Mouse (Mus musculus): ENCODE results near the gene Irf9. TPM values are rescaled to one million over a fixed set of nuclear protein-coding genes. Genes with fewer than 3 reads are reported as not detected.

The Irf9 gene
- polyA plus RNA-seq, 1 experiment from 2014 or later: 6.5 TPM

DNA sequence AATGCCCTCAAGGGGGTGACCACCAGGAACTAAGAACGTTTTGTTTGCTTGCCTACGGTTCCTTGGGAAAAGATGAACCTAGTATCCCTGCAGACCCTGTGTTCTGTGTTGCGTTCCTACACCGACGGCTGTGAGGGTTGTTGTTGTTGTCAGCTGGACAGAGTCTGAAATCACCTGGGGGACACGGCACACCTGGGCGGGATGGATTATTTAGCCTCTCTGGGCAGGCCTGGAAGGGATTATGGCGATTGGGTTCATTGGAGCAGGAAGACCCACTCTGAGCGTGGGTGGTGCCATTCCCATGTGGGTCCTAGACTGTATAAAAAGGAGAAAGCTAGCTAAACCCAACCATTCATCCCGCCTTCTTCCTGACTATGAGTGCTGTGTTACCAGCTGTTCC lies 41.5 kb upstream of the Irf9 start:
- Histone ChIP-seq H3K9me3 (ENCODE audit: control insufficient read depth, low read length) (no peaks in the 10 kb centered on the region), H3K36me3 (ENCODE audit: control insufficient read depth, insufficient read depth, low read length) (peaks cover 2% of the 10 kb centered on the region; the same call in 1 of the 2 replicates), H3K4me2 (ENCODE audit: low read depth, low read length, severe bottlenecking) (no peak overlapping the region), H3K27ac (ENCODE audit: low read depth, low read length) (no peak overlapping the region), H3K27me3 (ENCODE audit: control insufficient read depth, insufficient read depth, low read length) (no peaks in the 10 kb centered on the region), H3K4me1 (replicated peaks; ENCODE audit: control insufficient read depth, insufficient read depth, low read length) (no peaks in the 10 kb centered on the region), H3K9ac (ENCODE audit: low read length) (no peak overlapping the region), H3K4me3 (ENCODE audit: low read depth, low read length) (no peak overlapping the region)
- DNase-seq (ENCODE audit: low spot score) (no peak), ATAC-seq (replicated peaks; ENCODE audit: low FRiP score) (no peak)
- WGBS: 87% methylated on average over 10 of the region's 10 CpGs

DNA sequence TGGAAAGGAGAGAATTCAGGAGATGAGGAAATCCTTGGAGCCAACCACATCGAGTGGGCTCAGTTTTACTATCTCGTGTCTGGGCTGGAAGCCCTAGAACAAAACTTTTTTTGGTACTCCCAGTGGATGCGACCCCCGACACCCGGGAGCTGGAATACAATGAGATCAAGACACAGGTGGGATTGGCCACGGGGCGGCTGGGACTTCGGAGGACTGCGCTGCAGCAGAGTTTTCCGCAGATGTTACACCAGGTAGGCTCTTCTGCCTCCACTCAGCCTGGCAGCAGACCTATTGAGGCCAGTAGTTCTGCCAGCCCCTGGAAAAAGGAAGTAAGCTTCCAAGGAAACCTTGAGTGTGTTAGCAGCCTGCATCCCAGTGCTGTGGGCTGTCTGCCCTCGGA lies 40.1 kb upstream of the Irf9 start:
- Histone ChIP-seq H3K4me1 (replicated peaks; ENCODE audit: control insufficient read depth, insufficient read depth, low read length) (no peaks in the 10 kb centered on the region), H3K4me3 (ENCODE audit: low read depth, low read length) (no peak overlapping the region), H3K27ac (ENCODE audit: low read depth, low read length) (no peak overlapping the region), H3K27me3 (ENCODE audit: control insufficient read depth, insufficient read depth, low read length) (no peaks in the 10 kb centered on the region), H3K36me3 (ENCODE audit: control insufficient read depth, insufficient read depth, low read length) (peaks cover 2% of the 10 kb centered on the region; the same call in 1 of the 2 replicates), H3K4me2 (ENCODE audit: low read depth, low read length, severe bottlenecking) (no peak overlapping the region), H3K9me3 (ENCODE audit: control insufficient read depth, low read length) (no peaks in the 10 kb centered on the region), H3K9ac (ENCODE audit: low read length) (no peak overlapping the region)
- WGBS: 90% methylated on average over 11 of the region's 11 CpGs
- no peak for ATAC-seq (replicated peaks; ENCODE audit: low FRiP score)
- no peak for DNase-seq (ENCODE audit: low spot score)

- Histone ChIP-seq H3K9me3 (ENCODE audit: control insufficient read depth, low read length) (no peaks in the 10 kb centered on the region), H3K4me3 (ENCODE audit: low read depth, low read length) (no peak overlapping the region), H3K4me1 (replicated peaks; ENCODE audit: control insufficient read depth, insufficient read depth, low read length) (no peaks in the 10 kb centered on the region), H3K36me3 (ENCODE audit: control insufficient read depth, insufficient read depth, low read length) (peaks cover 2% of the 10 kb centered on the region; the same call in 1 of the 2 replicates), H3K4me2 (ENCODE audit: low read depth, low read length, severe bottlenecking) (no peak overlapping the region), H3K27ac (ENCODE audit: low read depth, low read length) (no peak overlapping the region), H3K9ac (ENCODE audit: low read length) (no peak overlapping the region), H3K27me3 (ENCODE audit: control insufficient read depth, insufficient read depth, low read length) (no peaks in the 10 kb centered on the region)
- 90% methylated on average over 3 of the region's 3 CpGs for WGBS
- DNase-seq (ENCODE audit: low spot score): no peak
- no peak for ATAC-seq (replicated peaks; ENCODE audit: low FRiP score)
Observed at GRCm38 (mm10) chr14:55565748-55566147, 37.6 kb upstream of the Irf9 start.

GRCm38 (mm10) chr14:55567496-55567895 lies 35.9 kb upstream of the Irf9 start:
- Histone ChIP-seq H3K4me1 (replicated peaks; ENCODE audit: control insufficient read depth, insufficient read depth, low read length) (no peaks in the 10 kb centered on the region), H3K9ac (ENCODE audit: low read length) (no peak overlapping the region), H3K4me3 (ENCODE audit: low read depth, low read length) (no peak overlapping the region), H3K27me3 (ENCODE audit: control insufficient read depth, insufficient read depth, low read length) (no peaks in the 10 kb centered on the region), H3K27ac (ENCODE audit: low read depth, low read length) (no peak overlapping the region), H3K36me3 (ENCODE audit: control insufficient read depth, insufficient read depth, low read length) (peaks cover 2% of the 10 kb centered on the region; the same call in 1 of the 2 replicates), H3K9me3 (ENCODE audit: control insufficient read depth, low read length) (no peaks in the 10 kb centered on the region), H3K4me2 (ENCODE audit: low read depth, low read length, severe bottlenecking) (no peak overlapping the region)
- WGBS: 89% methylated on average over 3 of the region's 3 CpGs
- ATAC-seq (replicated peaks; ENCODE audit: low FRiP score) (no peak), DNase-seq (ENCODE audit: low spot score) (no peak)

GRCm38 (mm10) chr14:55570588-55570987 lies 32.8 kb upstream of the Irf9 start:
- H3K9me3 ChIP-seq (ENCODE audit: control insufficient read depth, low read length): no peaks in the 10 kb centered on the region
- H3K4me2 ChIP-seq (ENCODE audit: low read depth, low read length, severe bottlenecking): no peak overlapping the region
- H3K27me3 ChIP-seq (ENCODE audit: control insufficient read depth, insufficient read depth, low read length): no peaks in the 10 kb centered on the region
- H3K9ac ChIP-seq (ENCODE audit: low read length): no peak overlapping the region
- H3K4me1 ChIP-seq (replicated peaks; ENCODE audit: control insufficient read depth, insufficient read depth, low read length): no peaks in the 10 kb centered on the region
- 81% methylated on average over 2 of the region's 2 CpGs for WGBS
- ATAC-seq (replicated peaks; ENCODE audit: low FRiP score): no peak
- no peak for DNase-seq (ENCODE audit: low spot score)
- no peak overlapping the region for H3K27ac ChIP-seq (ENCODE audit: low read depth, low read length)
- peaks cover 2% of the 10 kb centered on the region; the same call in 1 of the 2 replicates for H3K36me3 ChIP-seq (ENCODE audit: control insufficient read depth, insufficient read depth, low read length)
- H3K4me3 ChIP-seq (ENCODE audit: low read depth, low read length): no peak overlapping the region

DNA sequence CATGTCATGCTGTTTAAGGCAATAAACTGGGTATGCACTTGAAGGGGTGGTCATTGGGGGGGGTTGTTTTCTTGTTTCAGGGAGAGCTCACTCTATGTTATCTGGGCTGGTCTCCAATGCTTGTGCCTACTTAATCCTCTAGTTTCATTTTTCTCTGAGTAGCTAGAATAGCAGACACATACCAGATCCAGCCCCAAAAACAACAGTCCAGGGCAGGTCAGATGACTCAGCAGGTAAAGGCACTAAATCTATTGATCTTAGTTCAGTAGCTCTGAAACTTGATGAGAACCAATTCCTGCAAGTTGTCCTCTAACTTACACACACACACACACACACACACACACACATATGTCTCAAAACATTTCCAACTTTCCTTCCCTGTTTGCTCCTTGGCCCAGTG lies 31.6 kb upstream of the Irf9 start:
- DNase-seq (ENCODE audit: low spot score) (no peak), ATAC-seq (replicated peaks; ENCODE audit: low FRiP score) (no peak)
- Histone ChIP-seq H3K36me3 (ENCODE audit: control insufficient read depth, insufficient read depth, low read length) (no peaks in the 10 kb centered on the region; the same call in 1 of the 2 replicates), H3K27me3 (ENCODE audit: control insufficient read depth, insufficient read depth, low read length) (no peaks in the 10 kb centered on the region), H3K4me2 (ENCODE audit: low read depth, low read length, severe bottlenecking) (no peak overlapping the region), H3K4me1 (replicated peaks; ENCODE audit: control insufficient read depth, insufficient read depth, low read length) (no peaks in the 10 kb centered on the region), H3K27ac (ENCODE audit: low read depth, low read length) (no peak overlapping the region), H3K9ac (ENCODE audit: low read length) (no peak overlapping the region), H3K4me3 (ENCODE audit: low read depth, low read length) (no peak overlapping the region), H3K9me3 (ENCODE audit: control insufficient read depth, low read length) (no peaks in the 10 kb centered on the region)

DNA sequence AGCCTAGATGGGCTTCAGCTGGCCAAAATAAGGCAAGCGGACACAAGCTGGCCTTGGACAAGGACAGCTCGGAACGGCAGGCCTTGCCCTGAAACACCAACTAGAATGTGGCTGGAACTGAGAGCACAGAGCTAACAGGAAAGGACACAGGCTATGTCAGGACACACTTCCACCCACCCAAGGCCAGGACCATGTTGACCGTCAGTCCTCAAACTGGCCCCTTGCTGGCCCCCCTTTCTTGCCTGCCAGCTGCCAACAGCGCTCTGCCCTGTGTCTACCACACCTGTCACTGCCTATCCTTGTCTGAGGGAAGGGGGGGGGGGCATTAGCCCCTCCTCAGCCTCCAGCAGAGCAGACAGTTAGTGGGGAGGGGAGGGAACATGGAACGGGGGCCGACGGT lies 28.1 kb upstream of the Irf9 start, which contains the start of gene Fitm1:
Fitm1 (plus strand) TSS at position 316 of the 400 bp plus-strand sequence.
- Histone ChIP-seq H3K9ac (ENCODE audit: low read length) (no peak within 1 kb of the TSS), H3K27me3 (ENCODE audit: control insufficient read depth, insufficient read depth, low read length) (no peaks in the 10 kb centered on the region), H3K36me3 (ENCODE audit: control insufficient read depth, insufficient read depth, low read length) (no peaks in the 10 kb centered on the region), H3K9me3 (ENCODE audit: control insufficient read depth, low read length) (no peaks in the 10 kb centered on the region), H3K4me2 (ENCODE audit: low read depth, low read length, severe bottlenecking) (no peak within 1 kb of the TSS), H3K27ac (ENCODE audit: low read depth, low read length) (no peak within 1 kb of the TSS), H3K4me3 (ENCODE audit: low read depth, low read length) (no peak within 1 kb of the TSS), H3K4me1 (replicated peaks; ENCODE audit: control insufficient read depth, insufficient read depth, low read length) (no peaks in the 10 kb centered on the region)
- DNase-seq (ENCODE audit: low spot score) (no peak), ATAC-seq (replicated peaks; ENCODE audit: low FRiP score) (no peak)
- 78% methylated on average over 7 of the region's 8 CpGs for WGBS

DNA sequence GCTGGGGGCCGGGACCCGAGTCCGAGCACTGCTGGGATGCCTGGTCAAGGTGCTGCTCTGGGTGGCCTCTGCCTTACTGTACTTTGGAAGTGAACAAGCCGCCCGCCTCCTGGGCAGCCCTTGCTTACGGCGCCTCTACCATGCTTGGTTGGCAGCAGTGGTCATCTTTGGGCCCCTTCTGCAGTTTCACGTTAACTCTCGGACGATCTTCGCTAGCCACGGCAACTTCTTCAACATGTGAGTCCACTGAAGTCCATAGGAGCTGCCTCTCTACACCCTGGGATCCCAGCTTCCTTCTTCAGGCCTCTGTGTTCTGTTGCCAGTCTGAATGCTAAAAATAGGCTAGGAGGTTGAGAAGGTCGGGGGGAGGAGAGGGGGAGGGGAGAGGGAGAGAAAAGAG lies 27.7 kb upstream of the Irf9 start:
- Histone ChIP-seq H3K4me2 (ENCODE audit: low read depth, low read length, severe bottlenecking) (no peak overlapping the region), H3K36me3 (ENCODE audit: control insufficient read depth, insufficient read depth, low read length) (no peaks in the 10 kb centered on the region; the same call in 1 of the 2 replicates), H3K27me3 (ENCODE audit: control insufficient read depth, insufficient read depth, low read length) (no peaks in the 10 kb centered on the region), H3K4me3 (ENCODE audit: low read depth, low read length) (no peak overlapping the region), H3K9me3 (ENCODE audit: control insufficient read depth, low read length) (no peaks in the 10 kb centered on the region), H3K9ac (ENCODE audit: low read length) (no peak overlapping the region), H3K4me1 (replicated peaks; ENCODE audit: control insufficient read depth, insufficient read depth, low read length) (no peaks in the 10 kb centered on the region), H3K27ac (ENCODE audit: low read depth, low read length) (no peak overlapping the region)
- ATAC-seq (replicated peaks; ENCODE audit: low FRiP score) (no peak), DNase-seq (ENCODE audit: low spot score) (no peak)
- WGBS: 77% methylated on average over 13 of the region's 13 CpGs

DNA sequence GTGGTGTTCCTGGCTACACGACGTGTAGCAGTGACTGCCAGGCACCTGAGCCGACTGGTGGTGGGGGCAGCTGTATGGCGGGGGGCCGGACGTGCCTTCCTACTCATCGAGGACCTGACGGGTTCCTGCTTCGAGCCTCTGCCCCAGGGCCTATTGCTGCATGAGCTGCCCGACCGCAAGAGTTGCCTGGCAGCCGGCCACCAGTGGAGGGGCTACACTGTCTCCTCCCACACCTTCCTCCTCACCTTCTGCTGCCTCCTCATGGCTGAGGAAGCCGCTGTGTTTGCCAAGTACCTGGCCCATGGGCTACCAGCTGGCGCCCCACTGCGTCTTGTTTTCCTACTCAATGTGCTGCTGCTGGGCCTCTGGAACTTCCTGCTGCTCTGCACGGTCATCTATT lies 27.0 kb upstream of the Irf9 start:
- Histone ChIP-seq H3K4me2 (ENCODE audit: low read depth, low read length, severe bottlenecking) (no peak overlapping the region), H3K4me1 (replicated peaks; ENCODE audit: control insufficient read depth, insufficient read depth, low read length) (no peaks in the 10 kb centered on the region), H3K27me3 (ENCODE audit: control insufficient read depth, insufficient read depth, low read length) (no peaks in the 10 kb centered on the region), H3K9ac (ENCODE audit: low read length) (no peak overlapping the region), H3K9me3 (ENCODE audit: control insufficient read depth, low read length) (no peaks in the 10 kb centered on the region), H3K27ac (ENCODE audit: low read depth, low read length) (no peak overlapping the region), H3K4me3 (ENCODE audit: low read depth, low read length) (no peak overlapping the region), H3K36me3 (ENCODE audit: control insufficient read depth, insufficient read depth, low read length) (no peaks in the 10 kb centered on the region; the same call in 1 of the 2 replicates)
- DNase-seq (ENCODE audit: low spot score) (no peak), ATAC-seq (replicated peaks; ENCODE audit: low FRiP score) (no peak)
- 78% methylated on average over 16 of the region's 16 CpGs for WGBS

All from forebrain, embryonic 11.5 days (tissue).